In genomic region chr1:38887011-38887410, GRCm38 (mm10) we compare ENCODE assay signal across 38 mouse cellular contexts. TPM values are rescaled to one million over a fixed set of nuclear protein-coding genes. Genes with fewer than 3 reads are reported as not detected.
DNase-seq lines count a peak whose midpoint lies in the region; ATAC-seq lines count a peak whose summit lies in the region.
"Had no signal": no experiment of that assay in that cellular context is flagged by ENCODE, and none has a peak within 500 bp of the region (broad histone marks: within the 10 kb centered on the region; RNA-seq: fewer than 3 reads in every experiment).

No protein-coding gene starts in this region.

- H3K27me3 ChIP-seq in heart, embryonic 10.5 days (ENCODE audit: insufficient read depth, poor library complexity, severe bottlenecking), result no peaks in the 10 kb centered on the region
- H3K27me3 ChIP-seq in hindbrain, embryonic 15.5 days, result no peaks in the 10 kb centered on the region
- no peaks in the 10 kb centered on the region for H3K27me3 ChIP-seq in hindbrain, embryonic 16.5 days (replicated peaks; ENCODE audit: control insufficient read depth, insufficient read depth, low read length)
- H3K27me3 ChIP-seq in midbrain, embryonic 13.5 days, result no peaks in the 10 kb centered on the region
- H3K27me3 ChIP-seq in midbrain, embryonic 15.5 days (replicated peaks), result no peaks in the 10 kb centered on the region
- H3K27me3 ChIP-seq: embryonic facial prominence, embryonic 15.5 days; forebrain, embryonic 13.5 days; hindbrain, embryonic 13.5 days; limb, embryonic 13.5 days; neural tube, embryonic 13.5 days had no signal

- no peak overlapping the region for H3K9ac ChIP-seq in hindbrain, embryonic 15.5 days
- no peak overlapping the region for H3K9ac ChIP-seq in hindbrain, embryonic 16.5 days (ENCODE audit: low read depth, low read length)
- no peak overlapping the region for H3K9ac ChIP-seq in midbrain, embryonic 13.5 days (replicated peaks)
- H3K9ac ChIP-seq in midbrain, embryonic 15.5 days, result no peak overlapping the region
- H3K9ac ChIP-seq: embryonic facial prominence, embryonic 15.5 days; forebrain, embryonic 13.5 days; hindbrain, embryonic 13.5 days; limb, embryonic 13.5 days; neural tube, embryonic 13.5 days had no signal

- no peak for DNase-seq in heart, embryonic 10.5 days (ENCODE audit: low spot score)
- no peak for DNase-seq in heart, postnatal 4 days
- no peak for DNase-seq in B cell, adult 2 months
- DNase-seq: adrenal gland, adult 2 months; adrenal gland, postnatal 36 days; cerebellum, adult 18-20 months; cerebellum, postnatal 10 days; gastrocnemius, postnatal 14 days; kidney, adult 8-10 months; kidney, postnatal 4 days; lung, postnatal 4 days; right cerebral cortex, postnatal 4 days had no signal

- WGBS in heart, embryonic 10.5 days, result 47% methylated on average over 6 of the region's 6 CpGs
- 58% methylated on average over 5 of the region's 6 CpGs for WGBS in hindbrain, embryonic 15.5 days
- WGBS in hindbrain, embryonic 16.5 days, result 62% methylated on average over 5 of the region's 6 CpGs
- WGBS in midbrain, embryonic 13.5 days, result 69% methylated on average over 5 of the region's 6 CpGs
- WGBS in midbrain, embryonic 15.5 days, result 63% methylated on average over 6 of the region's 6 CpGs

- no peak overlapping the region for H3K4me2 ChIP-seq in hindbrain, embryonic 15.5 days
- no peak overlapping the region for H3K4me2 ChIP-seq in hindbrain, embryonic 16.5 days (ENCODE audit: low read length)
- H3K4me2 ChIP-seq in midbrain, embryonic 13.5 days (replicated peaks), result no peak overlapping the region
- no peak overlapping the region for H3K4me2 ChIP-seq in midbrain, embryonic 15.5 days
- H3K4me2 ChIP-seq: embryonic facial prominence, embryonic 15.5 days; forebrain, embryonic 13.5 days; hindbrain, embryonic 13.5 days; limb, embryonic 13.5 days; liver, embryonic 11.5 days; neural tube, embryonic 13.5 days had no signal

- no peaks in the 10 kb centered on the region for H3K36me3 ChIP-seq in heart, embryonic 10.5 days
- peaks cover 41% of the 10 kb centered on the region for H3K36me3 ChIP-seq in hindbrain, embryonic 15.5 days
- H3K36me3 ChIP-seq in hindbrain, embryonic 16.5 days (ENCODE audit: control insufficient read depth, insufficient read depth, low read length), result peaks cover 16% of the 10 kb centered on the region
- H3K36me3 ChIP-seq in midbrain, embryonic 13.5 days, result peaks cover 49% of the 10 kb centered on the region
- H3K36me3 ChIP-seq in midbrain, embryonic 15.5 days (replicated peaks), result peaks cover 14% of the 10 kb centered on the region; the same call in 1 of the 2 replicates

- no peaks in the 10 kb centered on the region for H3K9me3 ChIP-seq in heart, embryonic 10.5 days
- H3K9me3 ChIP-seq in hindbrain, embryonic 15.5 days, result no peaks in the 10 kb centered on the region
- no peaks in the 10 kb centered on the region for H3K9me3 ChIP-seq in hindbrain, embryonic 16.5 days (ENCODE audit: control insufficient read depth, low read length)
- H3K9me3 ChIP-seq in midbrain, embryonic 13.5 days, result no peaks in the 10 kb centered on the region
- no peaks in the 10 kb centered on the region for H3K9me3 ChIP-seq in midbrain, embryonic 15.5 days
- H3K9me3 ChIP-seq: embryonic facial prominence, embryonic 15.5 days; forebrain, embryonic 13.5 days; hindbrain, embryonic 13.5 days; limb, embryonic 13.5 days; megakaryocyte, embryonic 14.5 days; neural tube, embryonic 13.5 days had no signal

- ATAC-seq in hindbrain, embryonic 15.5 days (ENCODE audit: low FRiP score, low read depth), result 0 out of 2 replicates have a peak, but pooled peaks have one; percentile 35
- no peak for ATAC-seq in hindbrain, embryonic 16.5 days
- peak; percentile 27; the same call in 1 of the 2 replicates for ATAC-seq in midbrain, embryonic 13.5 days
- no peak for ATAC-seq in midbrain, embryonic 15.5 days (replicated peaks)
- ATAC-seq: activated CD4-positive, CD25-positive, alpha-beta regulatory T cell, adult 4 months; forebrain, embryonic 13.5 days had no signal

- H3K4me3 ChIP-seq in heart, embryonic 10.5 days, result no peak overlapping the region
- no peak overlapping the region for H3K4me3 ChIP-seq in hindbrain, embryonic 15.5 days
- no peak overlapping the region for H3K4me3 ChIP-seq in hindbrain, embryonic 16.5 days (ENCODE audit: low read length)
- no peak overlapping the region for H3K4me3 ChIP-seq in midbrain, embryonic 13.5 days (replicated peaks)
- no peak overlapping the region for H3K4me3 ChIP-seq in midbrain, embryonic 15.5 days
- H3K4me3 ChIP-seq: embryonic facial prominence, embryonic 15.5 days; forebrain, embryonic 13.5 days; hindbrain, embryonic 13.5 days; limb, embryonic 13.5 days; megakaryocyte, embryonic 14.5 days; neural tube, embryonic 13.5 days had no signal

- peak overlapping the region; percentile 57 for H3K27ac ChIP-seq in heart, embryonic 10.5 days
- H3K27ac ChIP-seq in hindbrain, embryonic 15.5 days (replicated peaks), result no peak overlapping the region
- H3K27ac ChIP-seq in hindbrain, embryonic 16.5 days (ENCODE audit: low read depth, low read length), result no peak overlapping the region
- H3K27ac ChIP-seq in midbrain, embryonic 13.5 days, result no peak overlapping the region
- H3K27ac ChIP-seq in midbrain, embryonic 15.5 days, result no peak overlapping the region
- H3K27ac ChIP-seq: forebrain, embryonic 13.5 days; hindbrain, embryonic 13.5 days; kidney, postnatal 0 days; limb, embryonic 13.5 days; neural tube, embryonic 13.5 days had no signal

- peaks cover 12% of the 10 kb centered on the region for H3K4me1 ChIP-seq in heart, embryonic 10.5 days
- H3K4me1 ChIP-seq in hindbrain, embryonic 15.5 days (replicated peaks), result no peaks in the 10 kb centered on the region
- no peaks in the 10 kb centered on the region for H3K4me1 ChIP-seq in hindbrain, embryonic 16.5 days (ENCODE audit: control insufficient read depth, insufficient read depth, low read depth, low read length)
- no peaks in the 10 kb centered on the region for H3K4me1 ChIP-seq in midbrain, embryonic 13.5 days (replicated peaks)
- H3K4me1 ChIP-seq in midbrain, embryonic 15.5 days, result no peaks in the 10 kb centered on the region
- H3K4me1 ChIP-seq: forebrain, embryonic 13.5 days; megakaryocyte, embryonic 14.5 days; neural tube, embryonic 13.5 days had no signal

RNA-seq across cellular contexts. Expression of gene Chst10, which starts 10.9 kb away (rescaled TPM):
- 4.5 and 6.4 TPM in 2 replicates for polyA plus RNA-seq in heart, embryonic 10.5 days (2016; fragmentation: Nextera tagmentation; extraction: Ambion mirVana)
- total RNA-seq in heart, postnatal 4 days (2021), result under 1 TPM; 0.74 to 0.88 TPM
- 54.7 and 58.8 TPM in 2 replicates for polyA plus RNA-seq in hindbrain, embryonic 15.5 days (2015; fragmentation: Nextera tagmentation; extraction: Ambion mirVana)
- polyA plus RNA-seq in hindbrain, embryonic 16.5 days (2015; fragmentation: Nextera tagmentation; extraction: Ambion mirVana), result 50.4 and 55.6 TPM in 2 replicates
- polyA plus RNA-seq in midbrain, embryonic 13.5 days (2015; fragmentation: Nextera tagmentation; extraction: Ambion mirVana), result 45.9 and 46.6 TPM in 2 replicates
- polyA plus RNA-seq in midbrain, embryonic 15.5 days (2015; fragmentation: Nextera tagmentation; extraction: Ambion mirVana), result 65.1 and 65.9 TPM in 2 replicates

RNA-seq across cellular contexts. Expression of gene Lonrf2, which starts 50.5 kb away (rescaled TPM):
- 0.59 and 0.60 TPM in 2 replicates for polyA plus RNA-seq in heart, embryonic 10.5 days (2016; fragmentation: Nextera tagmentation; extraction: Ambion mirVana)
- total RNA-seq in heart, postnatal 4 days (2021), result 1 to 10 TPM; 2.4 to 2.5 TPM
- polyA plus RNA-seq in hindbrain, embryonic 15.5 days (2015; fragmentation: Nextera tagmentation; extraction: Ambion mirVana), result 21.9 and 24.1 TPM in 2 replicates
- 18.4 and 23.0 TPM in 2 replicates for polyA plus RNA-seq in hindbrain, embryonic 16.5 days (2015; fragmentation: Nextera tagmentation; extraction: Ambion mirVana)
- 12.5 and 14.1 TPM in 2 replicates for polyA plus RNA-seq in midbrain, embryonic 13.5 days (2015; fragmentation: Nextera tagmentation; extraction: Ambion mirVana)
- 22.2 and 26.4 TPM in 2 replicates for polyA plus RNA-seq in midbrain, embryonic 15.5 days (2015; fragmentation: Nextera tagmentation; extraction: Ambion mirVana)
- polyA plus RNA-seq: activated CD4-positive, CD25-positive, alpha-beta regulatory T cell, adult 4 months had no signal

RNA-seq across cellular contexts. Expression of gene Nms, which starts 51.9 kb away (rescaled TPM):
- not detected in 2 replicates for polyA plus RNA-seq in heart, embryonic 10.5 days (2016; fragmentation: Nextera tagmentation; extraction: Ambion mirVana)
- total RNA-seq in heart, postnatal 4 days (2021), result not detected
- 1.5 and 1.8 TPM in 2 replicates for polyA plus RNA-seq in hindbrain, embryonic 15.5 days (2015; fragmentation: Nextera tagmentation; extraction: Ambion mirVana)
- 1.4 and 2.0 TPM in 2 replicates for polyA plus RNA-seq in hindbrain, embryonic 16.5 days (2015; fragmentation: Nextera tagmentation; extraction: Ambion mirVana)
- 0.43 TPM in 1 of 2 replicates, not detected in the other for polyA plus RNA-seq in midbrain, embryonic 13.5 days (2015; fragmentation: Nextera tagmentation; extraction: Ambion mirVana)
- polyA plus RNA-seq in midbrain, embryonic 15.5 days (2015; fragmentation: Nextera tagmentation; extraction: Ambion mirVana), result 0.26 TPM in 1 of 2 replicates, not detected in the other
- total RNA-seq: adrenal gland, adult 2 months; adrenal gland, postnatal 36 days; common myeloid progenitor, adult 5-6 weeks; gastrocnemius, postnatal 14 days; granulocyte monocyte progenitor cell, adult 5-6 weeks; layer of hippocampus, adult 8-10 months; layer of hippocampus, postnatal 25 days; left cerebral cortex, adult 8-10 months; left cerebral cortex, postnatal 36 days had no signal
- polyA plus RNA-seq: activated CD4-positive, CD25-positive, alpha-beta regulatory T cell, adult 4 months; adrenal gland, adult 2 months; embryonic facial prominence, embryonic 15.5 days; forebrain, embryonic 13.5 days; heart, embryonic 16.5 days; intestine, embryonic 14.5 days; kidney, postnatal 0 days; limb, embryonic 13.5 days; liver, embryonic 11.5 days; liver, embryonic 16.5 days; lung, embryonic 16.5 days; spleen, adult 2 months; testis, adult 2 months; urinary bladder, adult 2 months had no signal

Comparison
In these comparisons a context has a peak if more than half of its experiments do, and no peak if none do; other contexts are left out.
1. ATAC-seq: peak in hindbrain, embryonic 15.5 days (single experiment) and midbrain, embryonic 13.5 days (single experiment); none in hindbrain, embryonic 16.5 days (single experiment) and midbrain, embryonic 15.5 days (single experiment).